Mouse (Mus musculus) ES-Bruce4 (cell line): ENCODE measurements around the gene Ugt1a6b.

Source experiments
- EP300 ChIP-seq: IDR thresholded peaks from 2 replicates; pipeline ENCODE4 v1.6.1; 2011; ENCODE audit warnings: low read depth, low read length; ENCODE audit not compliant: insufficient read depth
- POLR2A ChIP-seq: IDR thresholded peaks from one replicate; pipeline ENCODE4 v1.8.1; 2011; ENCODE audit warnings: low read length; ENCODE audit not compliant: insufficient read depth

GRCm38 (mm10) chr1:88229566-88229965 lies 126.5 kb downstream of the Ugt1a6b start:
- TF ChIP-seq POLR2A = no peak
- no peak for TF ChIP-seq EP300
